ENCODE assay signal across 8 mouse cellular contexts in genomic region chrX:7762137-7762920, GRCm38 (mm10). TPM values are rescaled to one million over a fixed set of nuclear protein-coding genes. Genes with fewer than 3 reads are reported as not detected.
DNase-seq lines count a peak whose midpoint lies in the region; ATAC-seq lines count a peak whose summit lies in the region.

Gene Tfe3 (plus strand): TSS chrX:7762560.

- no peaks in the 10 kb centered on the region for H3K9me3 ChIP-seq in heart, embryonic 14.5 days (ENCODE audit: control insufficient read depth, low read length)
- H3K9me3 ChIP-seq in liver, embryonic 13.5 days (replicated peaks) = no peaks in the 10 kb centered on the region
- H3K9me3 ChIP-seq in stomach, embryonic 16.5 days (replicated peaks; ENCODE audit: control insufficient read depth, low read length) = no peaks in the 10 kb centered on the region

- 19% methylated on average over 38 of the region's 38 CpGs for whole genome bisulfite sequencing in heart, embryonic 14.5 days
- 19% methylated on average over 38 of the region's 38 CpGs for whole genome bisulfite sequencing in liver, embryonic 13.5 days (ENCODE audit: insufficient replicate concordance)
- 17% methylated on average over 38 of the region's 38 CpGs for WGBS in stomach, embryonic 16.5 days

- peak within 1 kb of the TSS; percentile 73 for H3K4me2 ChIP-seq in heart, embryonic 14.5 days (ENCODE audit: low read length)
- H3K4me2 ChIP-seq in liver, embryonic 13.5 days = peak within 1 kb of the TSS; percentile 84
- peak within 1 kb of the TSS; percentile 61 for H3K4me2 ChIP-seq in stomach, embryonic 16.5 days (ENCODE audit: low read depth, low read length)

- peak; percentile 93 for DNase-seq in CD4-positive, CD25-positive, alpha-beta regulatory T cell, adult 2 months (ENCODE audit: low read depth, low spot score)
- DNase-seq in fibroblast of lung, adult 2 months (ENCODE audit: low read depth) = peak; percentile 88
- peak; percentile 94 for DNase-seq in kidney, postnatal 14 days
- peak; percentile 89 for DNase-seq in liver, embryonic 13.5 days
- peak; percentile 74 for DNase-seq in neural tube, embryonic 10.5 days (ENCODE audit: extremely low spot score, low spot score)

- H3K27ac ChIP-seq in brown adipose tissue, adult 24 weeks (replicated peaks; ENCODE audit: low read depth, low read length) = peak within 1 kb of the TSS; percentile 91
- peak within 1 kb of the TSS; percentile 64 to 81 for H3K27ac ChIP-seq in heart, embryonic 14.5 days (replicated peaks in 1 of 2; ENCODE audit: control insufficient read depth in 1 of 2, insufficient read depth in 1 of 2, low read depth in 2 of 2, low read length in 2 of 2)
- H3K27ac ChIP-seq in liver, embryonic 13.5 days = peak within 1 kb of the TSS; percentile 74
- H3K27ac ChIP-seq in stomach, embryonic 16.5 days (ENCODE audit: low read length) = peak within 1 kb of the TSS; percentile 73

- ATAC-seq in heart, embryonic 14.5 days (ENCODE audit: insufficient number of reproducible peaks, insufficient read depth, low FRiP score, low read depth) = peak; percentile 90
- ATAC-seq in liver, embryonic 13.5 days (ENCODE audit: low read depth) = peak; percentile 94
- peak; percentile 96 for ATAC-seq in stomach, embryonic 16.5 days (ENCODE audit: insufficient read depth, low FRiP score)

- H3K4me3 ChIP-seq in brown adipose tissue, adult 24 weeks (ENCODE audit: insufficient read depth, low read depth, low read length) = peak within 1 kb of the TSS; percentile 96
- peak within 1 kb of the TSS; percentile 66 to 89 for H3K4me3 ChIP-seq in heart, embryonic 14.5 days (ENCODE audit: control insufficient read depth in 1 of 2, insufficient read depth in 1 of 2, low read depth in 1 of 2, low read length in 2 of 2)
- peak within 1 kb of the TSS; percentile 73 for H3K4me3 ChIP-seq in liver, embryonic 13.5 days (replicated peaks)
- H3K4me3 ChIP-seq in stomach, embryonic 16.5 days (replicated peaks; ENCODE audit: low read length) = peak within 1 kb of the TSS; percentile 70

- peak within 1 kb of the TSS; percentile 84 for H3K9ac ChIP-seq in heart, embryonic 14.5 days (ENCODE audit: low read length)
- peak within 1 kb of the TSS; percentile 78 for H3K9ac ChIP-seq in liver, embryonic 13.5 days
- H3K9ac ChIP-seq in stomach, embryonic 16.5 days (ENCODE audit: low read length) = peak within 1 kb of the TSS; percentile 81

- peaks cover 12% of the 10 kb centered on the region; the same call in 1 of the 2 replicates for H3K36me3 ChIP-seq in heart, embryonic 14.5 days (ENCODE audit: control insufficient read depth, insufficient read depth, low read length)
- H3K36me3 ChIP-seq in liver, embryonic 13.5 days = peaks cover 10% of the 10 kb centered on the region
- peaks cover 1% of the 10 kb centered on the region; the same call in 1 of the 2 replicates for H3K36me3 ChIP-seq in stomach, embryonic 16.5 days (ENCODE audit: control insufficient read depth, insufficient read depth, low read length)

- H3K4me1 ChIP-seq in brown adipose tissue, adult 24 weeks (ENCODE audit: control insufficient read depth, insufficient read depth, insufficient read length, low read length) = no peaks in the 10 kb centered on the region
- peaks cover 2 to 20% of the 10 kb centered on the region in 2 experiments; a peak in 3 of 4 replicates for H3K4me1 ChIP-seq in heart, embryonic 14.5 days (ENCODE audit: control insufficient read depth in 2 of 2, insufficient read depth in 2 of 2, low read length in 2 of 2)
- peaks cover 40% of the 10 kb centered on the region for H3K4me1 ChIP-seq in liver, embryonic 13.5 days (replicated peaks)
- peaks cover 19% of the 10 kb centered on the region; the same call in 1 of the 2 replicates for H3K4me1 ChIP-seq in stomach, embryonic 16.5 days (ENCODE audit: control insufficient read depth, insufficient read depth, low read length)

- H3K27me3 ChIP-seq in heart, embryonic 14.5 days (ENCODE audit: control insufficient read depth, insufficient read depth, low read length) = no peaks in the 10 kb centered on the region
- no peaks in the 10 kb centered on the region for H3K27me3 ChIP-seq in liver, embryonic 13.5 days
- no peaks in the 10 kb centered on the region for H3K27me3 ChIP-seq in stomach, embryonic 16.5 days (ENCODE audit: control insufficient read depth, insufficient read depth, low read length)

RNA-seq across cellular contexts. Expression of gene Tfe3, which starts in this region (rescaled TPM):
- polyA plus RNA-seq in brown adipose tissue, adult 24 weeks (2012; ENCODE audit: insufficient read depth, insufficient read length, missing spikeins) = 22.3 and 27.5 TPM in 2 replicates
- polyA plus RNA-seq in heart, embryonic 14.5 days (2014; fragmentation: Nextera tagmentation; extraction: Ambion mirVana) = 13.1 and 14.5 TPM in 2 replicates
- 8.9 and 10.1 TPM in 2 replicates for polyA plus RNA-seq in liver, embryonic 13.5 days (2015; fragmentation: Nextera tagmentation; extraction: Ambion mirVana)
- polyA plus RNA-seq in stomach, embryonic 16.5 days (2015; fragmentation: Nextera tagmentation; extraction: Ambion mirVana) = 21.7 and 25.2 TPM in 2 replicates

Comparison
In these comparisons a context has a peak if more than half of its experiments do, and no peak if none do; other contexts are left out.
1. Peak in every context shown above with its lines: DNase-seq, ATAC-seq, H3K4me3 ChIP-seq and H3K27ac ChIP-seq.